Mouse (Mus musculus): ENCODE results near the gene Ppwd1.

- TF ChIP-seq POLR2A (IDR thresholded peaks at IDR 0.05; ENCODE audit: insufficient read depth, low read length) (no peak), CTCF (IDR thresholded peaks at IDR 0.05; ENCODE audit: low read depth, low read length) (no peak)
Measured at GRCm38 (mm10) chr13:104204313-104204712, 24.3 kb downstream of the Ppwd1 start.

Data from ES-Bruce4 (cell line).